Mouse (Mus musculus) liver, adult 2 months (tissue): ENCODE results near the gene Slc22a5. TPM values are rescaled to one million over a fixed set of nuclear protein-coding genes. Genes with fewer than 3 reads are reported as not detected.
A peak's percentile ranks its signal among the peaks of the same experiment; 100 is the strongest.
"Not testable (repeated sequence)": the region's sequence is repeated elsewhere in the genome, so short reads cannot be mapped to it uniquely, and the experiment has no call there.

ENCODE experiments used
- DNase-seq: peaks from one replicate; pipeline ENCODE4 v3.0.0-alpha.2; 2011; ENCODE audit warnings: low read depth, low spot score; ENCODE audit errors: extremely low read depth
- H3K27ac ChIP-seq: fragments of 200-500 bp; replicated peaks from 2 replicates; pipeline ENCODE4 v1.5.1; 2012; ENCODE audit warnings: low read depth, mild to moderate bottlenecking, control low read depth, inconsistent platforms, low read length; ENCODE audit not compliant: insufficient read depth
- H3K27me3 ChIP-seq: fragments of 200-500 bp; 2 replicates; pipeline ENCODE4 v1.6.1; 2012; ENCODE audit warnings: mild to moderate bottlenecking, moderate library complexity, low read length, inconsistent platforms; ENCODE audit not compliant: control insufficient read depth, insufficient read depth
- H3K36me3 ChIP-seq: fragments of 200-500 bp; 2 replicates; pipeline ENCODE4 v1.6.1; 2012; ENCODE audit warnings: low read length, inconsistent platforms; ENCODE audit not compliant: control insufficient read depth, insufficient read depth
- H3K4me1 ChIP-seq: fragments of 200-500 bp; 2 replicates; pipeline ENCODE4 v1.6.1; 2011; ENCODE audit warnings: low read length; ENCODE audit not compliant: control insufficient read depth, insufficient read depth
- H3K4me3 ChIP-seq: fragments of 200-500 bp; 2 replicates; pipeline ENCODE4 v1.5.1; 2011; ENCODE audit warnings: low read depth, mild to moderate bottlenecking, control low read depth, low read length, moderate library complexity; ENCODE audit not compliant: insufficient read depth
- H3K79me2 ChIP-seq: fragments of 200-500 bp; 2 replicates; pipeline ENCODE4 v1.6.1; 2012; ENCODE audit warnings: inconsistent platforms, mild to moderate bottlenecking, low read length, moderate library complexity; ENCODE audit not compliant: control insufficient read depth, insufficient read depth
- H3K9ac ChIP-seq: fragments of 200-500 bp; 2 replicates; pipeline ENCODE4 v1.6.1; 2012; ENCODE audit warnings: low read depth, mild to moderate bottlenecking, control low read depth, inconsistent platforms, low read length
- CTCF ChIP-seq: fragments of 200-500 bp; IDR thresholded peaks from 2 replicates; pipeline ENCODE4 v1.5.1; 2011; ENCODE audit warnings: low read depth, low read length, control low read depth
- POLR2A ChIP-seq: fragments of 200-500 bp; IDR thresholded peaks from 2 replicates; pipeline ENCODE4 v1.6.1; 2011; ENCODE audit warnings: low read length, control low read depth; ENCODE audit not compliant: insufficient read depth; ENCODE audit errors: extremely low read depth
- WGBS: fragments of 180-500 bp; shearing (Covaris S2); methylation state at CpG from one replicate; pipeline ENCODE4 v1.1.7; 2018; 5-methylcytosine and 5-hydroxymethylcytosine counted together
- polyA plus RNA-seq: library from polyadenylated mRNA; depleted of rRNA; stranded (reverse); fragments of >200 nt; gene quantifications from 2 replicates; pipeline ENCODE4 v1.2.3, GENCODE M21; 2012
- total RNA-seq: library from RNA; depleted of rRNA; stranded (reverse); fragments of >200 nt; gene quantifications from 2 replicates; pipeline ENCODE4 v1.2.3, GENCODE M21; 2014

Gene Slc22a5
- total and polyA plus RNA-seq, 2 experiments = 14.7 to 20.8 TPM

- DNase-seq = no peak
- H3K9ac ChIP-seq = peak overlapping the region; percentile 95
- TF ChIP-seq CTCF (no peak), POLR2A (no peak)
- H3K36me3 ChIP-seq = peaks cover 6% of the 10 kb centered on the region
- peak overlapping the region; percentile 80 for H3K27ac ChIP-seq
- H3K4me1 ChIP-seq = peaks cover 19% of the 10 kb centered on the region
- H3K79me2 ChIP-seq = peaks cover 15% of the 10 kb centered on the region
- 4% methylated on average over 33 of the region's 33 CpGs for WGBS
- peak overlapping the region; percentile 92 for H3K4me3 ChIP-seq
- H3K27me3 ChIP-seq = no peaks in the 10 kb centered on the region
These were observed 455 bp downstream of the Slc22a5 start for GRCm38 (mm10) chr11:53890906-53891504.

- peaks cover 15% of the 10 kb centered on the region for H3K79me2 ChIP-seq
- no peak overlapping the region; the same call in 1 of the 2 replicates for H3K9ac ChIP-seq
- no peak for DNase-seq
- H3K36me3 ChIP-seq = peaks cover 9% of the 10 kb centered on the region
- peak overlapping the region; percentile 54; the same call in 1 of the 2 replicates for H3K27ac ChIP-seq
- TF ChIP-seq CTCF (no peak), POLR2A (no peak)
- 93% methylated on average over 2 of the region's 2 CpGs for WGBS
- no peaks in the 10 kb centered on the region for H3K27me3 ChIP-seq
- no peak overlapping the region; the same call in 1 of the 2 replicates for H3K4me3 ChIP-seq
- H3K4me1 ChIP-seq = peaks cover 19% of the 10 kb centered on the region
These were observed 1.2 kb downstream of the Slc22a5 start for GRCm38 (mm10) chr11:53890225-53890624.

- Histone ChIP-seq H3K27me3 (no peaks in the 10 kb centered on the region), H3K27ac (peak overlapping the region; percentile 68), H3K4me3 (peak overlapping the region; percentile 34; the same call in 1 of the 2 replicates), H3K36me3 (peaks cover 9% of the 10 kb centered on the region), H3K79me2 (peaks cover 15% of the 10 kb centered on the region), H3K4me1 (peaks cover 19% of the 10 kb centered on the region), H3K9ac (peak overlapping the region; percentile 5; the same call in 1 of the 2 replicates)
- peak; percentile 97 for DNase-seq
- 5% methylated on average over 4 of the region's 4 CpGs for WGBS
- TF ChIP-seq POLR2A (no peak), CTCF (no peak)
These were observed 2.3 kb downstream of the Slc22a5 start for GRCm38 (mm10) chr11:53889091-53889645.

GRCm38 (mm10) chr11:53888242-53888641 is 3.2 kb downstream of the Slc22a5 start:
- Histone ChIP-seq H3K9ac (0 out of 2 replicates have a peak overlapping the region, but pooled peaks have one; percentile 23), H3K27me3 (no peaks in the 10 kb centered on the region), H3K4me3 (no peak overlapping the region), H3K4me1 (peaks cover 24% of the 10 kb centered on the region), H3K36me3 (peaks cover 9% of the 10 kb centered on the region), H3K27ac (peak overlapping the region; percentile 61), H3K79me2 (peaks cover 15% of the 10 kb centered on the region)
- DNase-seq = no peak
- TF ChIP-seq CTCF (no peak), POLR2A (no peak)
- 92% methylated on average over 4 of the region's 4 CpGs for WGBS

GRCm38 (mm10) chr11:53883287-53883686 is 8.2 kb downstream of the Slc22a5 start:
- Histone ChIP-seq H3K79me2 (peaks cover 13% of the 10 kb centered on the region), H3K27me3 (no peaks in the 10 kb centered on the region), H3K9ac (no peak overlapping the region), H3K27ac (no peak overlapping the region), H3K36me3 (peaks cover 26% of the 10 kb centered on the region), H3K4me3 (no peak overlapping the region), H3K4me1 (peaks cover 15% of the 10 kb centered on the region)
- peak; percentile 86 for DNase-seq
- 30% methylated on average over 2 of the region's 2 CpGs for WGBS
- TF ChIP-seq CTCF (no peak), POLR2A (no peak)

- not testable (repeated sequence) for H3K9ac ChIP-seq, H3K79me2 ChIP-seq, H3K4me1 ChIP-seq, DNase-seq, H3K27ac ChIP-seq, H3K27me3 ChIP-seq, H3K4me3 ChIP-seq
- peaks cover 17% of the 10 kb centered on the region for H3K36me3 ChIP-seq
- 95% methylated on average over 5 of the region's 5 CpGs for WGBS
These were observed 13.4 kb downstream of the Slc22a5 start for GRCm38 (mm10) chr11:53878096-53878495.
